Mouse (Mus musculus) ZHBTc4 (cell line): ENCODE measurements around the gene Olfr1188.
A peak's percentile ranks its signal among the peaks of the same experiment; 100 is the strongest.

Source experiments
- DNase-seq: peaks from one replicate; pipeline ENCODE4 v3.0.0-alpha.2; 2011; ENCODE audit warnings: low read depth, low spot score

The Olfr1188 gene

GRCm38 (mm10) chr2:88556635-88557034 lies at the start of gene Olfr1188:
TSS of gene Olfr1188 (plus strand) at chr2:88556935.
- no peak for DNase-seq

GRCm38 (mm10) chr2:88518251-88518650 lies 38.5 kb upstream of the Olfr1188 start, which contains the start of gene Olfr1186:
TSS of gene Olfr1186 (plus strand) at chr2:88518551.
- no peak for DNase-seq

GRCm38 (mm10) chr2:88525720-88526119 lies 31.0 kb upstream of the Olfr1188 start:
- no peak for DNase-seq

- DNase-seq = peak; percentile 2
Measured at GRCm38 (mm10) chr2:88572696-88573095, 16.0 kb downstream of the Olfr1188 start.

- DNase-seq = no peak
Measured at GRCm38 (mm10) chr2:88586154-88586553, 29.4 kb downstream of the Olfr1188 start, which contains the start of gene Olfr1189. TSS of gene Olfr1189 (plus strand) at chr2:88586454.
